Mouse (Mus musculus): ENCODE results near the gene Ints12.

Gene Ints12

DNA sequence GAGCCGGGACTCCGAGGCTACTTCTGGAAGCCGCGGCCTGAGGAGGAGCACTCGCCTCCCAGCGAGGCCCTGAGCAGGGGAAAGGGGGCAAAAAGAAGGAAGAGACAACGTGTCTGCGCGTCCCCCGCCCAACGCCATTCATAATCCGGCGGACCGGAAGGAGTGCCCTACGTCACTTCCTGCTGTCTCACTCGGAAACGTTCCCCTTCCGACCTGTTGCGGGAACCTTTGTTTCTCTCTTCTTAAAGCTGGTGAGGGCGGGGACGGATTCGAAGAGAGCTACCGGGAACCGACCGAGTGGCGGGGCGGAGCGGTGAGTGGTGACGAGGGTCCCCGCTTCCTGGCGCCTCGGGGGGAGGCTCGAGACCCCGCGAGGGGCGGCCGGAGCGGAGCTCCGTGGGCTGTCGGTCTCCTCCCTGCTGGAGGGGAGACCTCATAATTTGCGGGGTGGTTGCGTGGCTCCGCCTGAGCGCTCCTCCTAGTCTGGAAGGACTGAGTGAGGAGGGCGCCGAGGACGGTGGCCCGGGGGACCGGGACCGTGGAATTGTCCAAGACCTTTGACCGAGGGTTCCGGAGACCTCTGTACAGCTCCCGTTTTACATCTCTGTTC is at the start of gene Ints12, which contains the start of gene Gstcd:
Ints12 (plus strand) TSS at position 177 of the 610 bp plus-strand sequence.
Gstcd (minus strand) TSS at position 370 of the 610 bp plus-strand sequence.
- peak; percentile 94 to 96 for DNase-seq (ENCODE audit: low spot score in 2 of 2)

DNA sequence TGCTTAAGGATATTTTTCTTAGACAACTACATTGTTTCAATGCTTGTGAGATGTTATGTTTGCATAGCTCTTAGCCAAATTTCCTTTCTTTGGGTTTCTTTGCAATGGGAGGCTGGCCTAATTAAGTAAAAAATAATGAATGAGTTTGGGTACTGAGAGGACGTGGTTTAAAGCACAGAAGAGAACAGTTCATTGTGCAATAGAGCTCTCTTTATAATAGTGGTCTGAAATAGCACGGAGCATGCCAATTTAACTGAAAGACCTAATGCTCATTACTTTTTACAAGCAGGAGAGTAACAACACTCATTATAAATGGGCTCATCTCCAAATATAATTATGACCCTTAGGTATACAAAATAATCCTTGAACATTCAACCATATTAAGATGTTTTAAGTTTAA is 39.6 kb upstream of the Ints12 start:
- DNase-seq (ENCODE audit: low spot score in 2 of 2): no peak

DNA sequence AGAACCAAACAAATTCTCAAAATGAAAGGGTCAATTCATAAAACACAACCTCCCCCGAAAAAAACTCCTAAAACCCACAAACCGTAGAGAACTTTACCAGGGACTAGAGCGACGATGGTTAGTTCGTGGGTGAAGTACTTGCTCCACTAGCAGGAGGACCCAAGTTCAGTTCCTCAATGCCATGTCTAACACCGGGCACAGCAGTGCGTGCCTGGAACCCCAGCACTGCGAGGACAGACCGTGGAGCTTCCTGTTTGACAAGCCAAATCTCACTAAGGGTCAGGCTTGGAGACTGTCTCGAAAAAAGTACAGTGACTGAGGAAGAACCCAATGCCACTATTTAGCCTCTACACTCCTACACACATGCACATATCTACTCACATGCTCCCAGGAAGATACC is 16.1 kb upstream of the Ints12 start:
- no peak for DNase-seq (ENCODE audit: low spot score in 2 of 2)

DNA sequence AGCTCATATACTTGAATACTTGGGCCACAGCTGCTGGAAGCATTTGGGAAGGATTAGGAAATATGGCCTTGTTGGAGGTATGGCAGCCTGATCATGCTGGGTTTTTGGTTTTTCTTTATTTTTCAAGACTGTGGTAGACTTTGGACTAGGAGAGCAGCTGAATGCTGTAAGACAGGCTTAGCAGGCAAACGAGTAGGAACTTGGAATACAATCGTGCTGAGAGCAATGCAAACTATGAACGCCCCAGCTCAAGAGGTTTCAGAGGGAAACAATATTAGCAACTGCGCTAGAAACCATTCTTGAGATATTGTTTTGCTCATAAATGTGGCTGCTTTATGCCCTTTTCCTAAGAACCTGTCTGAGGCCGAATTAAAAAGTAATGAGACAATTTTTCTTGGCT is 8.9 kb upstream of the Ints12 start:
- DNase-seq (ENCODE audit: low spot score in 2 of 2): no peak

DNA sequence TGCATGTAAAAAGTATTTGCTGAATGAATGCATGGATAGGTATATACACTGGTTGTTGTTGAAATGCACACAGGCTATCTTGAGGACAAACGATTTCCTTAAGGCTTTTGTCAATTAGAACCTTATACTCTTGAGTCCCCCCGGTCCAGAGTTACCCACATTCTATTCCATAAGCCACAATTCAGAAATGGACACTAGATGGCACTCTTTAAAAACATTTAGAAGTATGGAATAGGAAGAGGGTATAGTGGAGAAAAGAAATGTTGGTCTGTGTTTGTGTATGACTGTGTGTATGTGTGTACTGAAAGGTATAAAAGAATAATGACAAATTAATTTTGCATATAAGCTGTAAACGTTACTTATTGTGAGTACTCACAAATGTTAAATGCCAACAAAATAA is 5.8 kb upstream of the Ints12 start:
- DNase-seq (ENCODE audit: low spot score in 2 of 2): no peak

DNA sequence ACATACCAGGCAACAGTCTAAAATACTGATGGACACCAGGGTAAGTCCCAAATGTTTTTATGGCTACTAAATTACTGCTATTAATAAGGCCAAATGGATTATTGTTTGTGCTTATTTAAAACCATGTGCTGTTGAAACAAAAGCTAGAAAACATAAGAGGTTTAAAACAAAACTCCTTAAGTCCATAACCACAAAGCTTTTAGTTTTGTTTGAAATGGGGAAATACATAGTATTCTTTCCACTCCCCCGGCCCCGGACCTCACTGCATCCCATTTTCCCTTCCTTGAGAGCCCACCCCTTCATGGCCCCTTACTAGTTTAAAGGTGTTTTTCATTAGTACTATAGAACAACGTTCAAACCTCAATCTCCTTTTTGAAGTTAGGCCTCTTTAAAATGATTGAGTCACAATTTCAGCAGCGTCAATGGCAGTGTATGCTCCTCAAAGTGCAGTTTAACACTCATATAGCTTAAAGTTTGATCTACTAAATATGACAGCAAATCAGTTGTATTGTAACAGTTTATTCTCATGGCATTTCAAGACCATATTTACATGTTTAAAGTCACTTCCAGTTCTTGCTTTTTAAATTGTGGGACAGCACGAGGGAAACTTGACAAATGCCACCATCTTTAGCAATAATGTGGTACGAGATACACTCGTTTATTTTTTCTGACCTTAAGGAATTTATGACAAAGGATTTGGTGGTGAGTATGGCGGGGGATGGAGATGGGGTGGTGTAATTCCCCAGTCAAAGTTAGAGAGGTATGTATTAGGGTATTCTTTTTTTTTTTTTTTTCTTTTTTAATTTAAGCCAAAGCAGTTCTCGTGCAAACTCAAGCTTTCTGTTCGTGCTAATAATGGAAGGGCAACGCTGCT is 1.2 kb upstream of the Ints12 start:
- DNase-seq (ENCODE audit: low spot score in 2 of 2): no peak

DNA sequence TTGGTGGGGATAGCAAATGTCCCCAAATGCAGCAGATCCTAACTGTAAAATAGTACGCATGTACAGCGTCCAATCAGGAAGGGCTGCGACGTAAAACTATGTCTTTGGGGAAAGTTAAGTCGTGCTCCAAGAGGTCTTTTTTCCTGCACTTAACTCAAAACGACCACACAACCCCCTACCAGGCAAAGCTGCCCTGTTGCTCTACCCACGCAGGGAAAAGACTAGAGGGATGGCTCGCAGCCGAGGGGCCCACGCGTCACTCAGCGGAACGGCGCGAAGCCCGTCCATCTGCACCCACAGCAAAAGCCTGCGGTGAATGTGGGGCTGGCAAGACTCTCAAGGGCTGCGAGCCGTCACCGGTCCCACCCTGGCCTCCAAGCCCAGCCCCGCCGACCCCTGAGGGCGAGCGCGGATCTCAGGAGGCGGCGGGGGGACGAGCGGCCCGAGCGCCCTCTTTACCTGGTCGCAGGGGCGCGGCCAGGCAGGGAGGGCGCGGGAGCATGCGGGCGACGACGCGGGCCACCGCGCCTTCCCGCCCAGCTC is 448 bp upstream of the Ints12 start:
- peak; percentile 72 to 73 for DNase-seq (ENCODE audit: low spot score in 2 of 2)

DNA sequence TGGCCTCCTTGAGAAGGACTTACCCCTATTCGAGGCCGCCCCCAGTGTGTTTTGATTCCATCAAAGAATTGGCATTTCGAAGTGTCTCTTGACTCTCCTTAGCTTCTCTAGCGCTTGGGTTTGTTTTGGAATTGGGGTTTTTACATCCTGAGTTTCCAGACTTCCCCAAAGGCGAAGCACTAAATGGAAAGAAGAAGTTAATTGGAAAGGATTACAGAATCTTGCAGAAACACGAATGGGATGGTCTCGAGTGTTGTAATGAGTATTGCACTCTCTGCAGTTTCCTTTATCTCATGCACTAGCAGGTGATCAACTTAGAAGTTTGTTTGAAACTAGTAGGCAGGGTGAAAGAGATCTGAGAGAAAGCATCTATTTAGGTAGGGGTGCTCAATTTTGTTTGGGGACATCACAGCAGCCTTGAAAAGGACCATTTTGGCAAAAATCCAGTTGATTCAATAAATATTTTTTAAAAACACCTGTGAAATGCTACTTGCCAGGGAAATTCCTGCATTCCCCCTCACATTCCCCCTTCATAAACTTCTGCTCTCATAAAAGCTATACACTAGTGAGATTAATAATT is 724 bp downstream of the Ints12 start:
- DNase-seq (ENCODE audit: low spot score in 2 of 2): no peak

DNA sequence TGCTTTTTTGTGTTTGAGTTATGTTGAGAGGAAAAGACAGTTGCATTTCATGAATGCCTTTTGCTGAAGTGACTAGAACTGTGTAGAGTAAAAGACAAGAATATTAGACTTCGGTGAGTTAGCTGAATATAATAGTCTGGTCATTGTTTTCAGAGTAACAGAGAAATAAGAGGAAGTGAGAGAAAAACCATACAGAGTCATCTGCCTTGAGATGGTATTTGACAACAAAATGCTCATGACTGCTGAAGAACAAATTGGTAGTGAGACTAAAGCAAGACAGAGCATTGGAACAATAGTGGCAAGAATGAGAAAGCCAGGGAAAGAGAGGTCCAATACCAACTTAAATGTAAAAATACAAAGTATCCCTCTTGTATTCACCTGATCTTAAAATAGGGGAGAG is 1.3 kb downstream of the Ints12 start:
- no peak for DNase-seq (ENCODE audit: low spot score in 2 of 2)

DNA sequence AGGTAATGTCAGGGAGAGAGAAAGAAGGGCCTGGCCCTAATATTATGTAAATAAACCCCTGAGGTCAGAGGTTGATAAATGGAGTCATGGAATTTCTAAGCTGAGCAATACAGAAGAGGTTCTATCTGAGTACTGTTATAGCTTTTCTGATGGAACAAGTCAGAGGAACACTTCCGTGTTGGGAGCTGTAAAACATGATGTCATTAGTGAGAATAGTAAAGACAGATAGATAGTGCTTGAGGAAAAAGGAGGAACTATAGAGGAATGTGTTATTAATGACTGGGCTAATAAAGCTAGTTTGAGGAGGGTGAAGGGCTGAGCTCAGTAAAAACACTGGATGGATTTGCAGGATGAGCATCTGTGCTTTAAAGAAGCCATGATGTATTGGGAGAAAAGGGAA is 2.7 kb downstream of the Ints12 start:
- no peak for DNase-seq (ENCODE audit: low spot score in 2 of 2)

DNA sequence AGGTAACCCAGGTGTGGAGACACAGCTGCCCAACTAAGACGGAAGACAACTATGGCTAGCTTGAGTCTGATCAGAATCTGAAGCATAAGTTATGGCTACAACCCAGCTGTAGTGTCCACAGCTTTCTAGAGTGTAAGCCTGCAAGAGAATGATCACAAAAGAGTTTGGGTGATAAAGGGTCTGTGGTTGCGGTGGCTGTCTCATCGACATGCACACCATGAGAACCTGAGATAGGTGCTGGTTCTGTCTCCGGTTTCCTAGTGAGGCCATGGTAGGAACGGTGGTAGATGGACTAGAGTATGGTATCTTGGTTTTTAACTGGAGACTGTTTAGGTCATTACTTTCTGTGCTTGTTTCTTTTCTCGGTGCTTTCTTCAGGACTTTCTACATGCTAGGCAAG is 6.3 kb downstream of the Ints12 start:
- DNase-seq (ENCODE audit: low spot score in 2 of 2): no peak

DNA sequence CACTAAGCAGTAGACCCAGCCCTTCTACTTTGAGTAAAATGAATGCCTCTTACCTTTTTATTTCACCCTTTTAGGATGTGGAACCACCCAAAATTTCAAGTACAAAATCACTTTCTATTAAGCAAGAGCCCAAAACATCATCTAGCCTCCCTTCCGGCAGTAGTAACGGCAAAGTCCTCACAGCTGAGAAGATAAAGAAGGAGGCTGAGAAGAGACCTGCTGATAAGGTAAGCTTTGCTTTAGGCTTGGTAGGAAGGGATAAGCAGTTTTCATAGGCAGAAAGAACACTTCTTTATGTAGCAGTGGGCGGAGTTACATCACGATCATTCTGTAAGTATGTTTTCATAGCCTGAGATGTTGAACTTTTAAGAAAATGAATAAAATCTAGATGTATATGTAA is 6.7 kb downstream of the Ints12 start:
- no peak for DNase-seq (ENCODE audit: low spot score in 2 of 2)

DNA sequence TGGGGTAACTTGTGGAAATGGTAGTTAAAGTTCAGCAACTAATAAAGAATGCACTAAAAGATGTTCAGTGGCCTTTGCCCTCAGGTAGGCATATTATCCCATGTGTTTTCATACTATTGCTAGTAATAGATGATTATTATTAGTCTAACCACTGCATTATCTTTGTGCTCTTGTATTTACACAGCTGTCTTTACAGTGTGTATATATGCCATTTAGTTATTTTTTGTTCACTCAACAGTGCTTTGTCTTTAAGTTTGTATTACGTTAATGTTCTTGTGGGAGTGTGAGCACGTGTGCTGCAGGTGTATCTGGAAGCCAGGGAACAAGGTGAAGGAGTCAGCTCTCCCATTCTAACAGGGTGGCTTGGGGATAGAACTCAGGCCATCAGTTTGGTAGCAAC is 7.3 kb downstream of the Ints12 start:
- DNase-seq (ENCODE audit: low spot score in 2 of 2): no peak

DNA sequence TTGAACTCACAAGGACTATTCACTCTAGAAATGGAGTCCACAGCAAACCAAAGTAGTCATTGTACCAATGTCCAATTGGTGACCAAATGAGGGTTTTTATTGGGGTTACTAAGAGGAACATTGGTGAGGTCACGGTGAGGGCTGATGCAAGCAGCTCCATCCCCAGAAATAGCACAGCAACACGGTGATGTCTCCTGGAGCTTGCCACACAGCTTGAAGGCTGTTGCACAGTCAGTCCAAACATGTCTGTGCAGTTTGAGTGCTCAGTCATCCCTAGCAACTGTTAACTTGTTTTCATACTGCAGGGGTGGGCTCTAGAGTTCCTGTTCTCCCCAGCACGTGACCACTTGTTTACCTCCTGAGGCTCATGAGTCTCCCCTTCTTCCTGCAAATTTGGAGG is 12.1 kb downstream of the Ints12 start:
- no peak for DNase-seq (ENCODE audit: low spot score in 2 of 2)

DNA sequence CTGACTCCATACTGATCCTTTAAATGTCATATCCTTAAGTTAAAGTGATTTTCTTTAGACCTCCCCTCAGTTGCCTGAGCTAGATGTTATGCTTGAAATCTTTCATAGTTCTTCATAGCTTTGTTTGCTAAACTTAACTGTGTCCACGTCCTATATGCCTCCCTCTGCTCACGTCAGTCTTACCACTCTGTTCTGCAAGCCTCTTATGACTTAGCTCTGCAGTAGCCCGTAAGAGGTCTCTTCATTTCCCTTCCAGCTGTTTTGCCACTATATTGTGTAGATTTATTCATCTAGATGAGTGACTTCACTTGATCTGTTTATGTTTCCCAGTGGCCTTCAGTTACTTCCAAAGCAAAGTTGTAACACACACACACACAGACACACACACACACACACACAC is 12.8 kb downstream of the Ints12 start:
- DNase-seq (ENCODE audit: low spot score in 2 of 2): no peak

DNA sequence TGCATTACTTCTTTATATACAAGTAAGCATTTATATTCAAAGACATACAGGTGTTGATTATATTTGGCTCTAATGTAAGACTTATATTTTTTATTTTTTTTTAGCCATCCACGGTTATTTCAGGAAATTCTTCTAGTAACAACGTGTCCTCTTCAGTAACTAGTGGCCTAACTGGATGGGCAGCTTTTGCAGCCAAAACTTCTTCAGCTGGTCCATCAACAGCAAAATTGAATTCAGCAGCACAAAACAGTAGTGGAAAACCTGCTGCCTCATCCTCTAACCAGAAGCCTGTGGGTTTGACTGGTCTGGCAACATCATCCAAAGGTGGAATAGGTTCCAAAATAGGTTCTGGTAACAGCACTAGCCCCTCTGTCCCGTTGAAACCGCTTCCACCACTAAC is 17.1 kb downstream of the Ints12 start:
- no peak for DNase-seq (ENCODE audit: low spot score in 2 of 2)

DNA sequence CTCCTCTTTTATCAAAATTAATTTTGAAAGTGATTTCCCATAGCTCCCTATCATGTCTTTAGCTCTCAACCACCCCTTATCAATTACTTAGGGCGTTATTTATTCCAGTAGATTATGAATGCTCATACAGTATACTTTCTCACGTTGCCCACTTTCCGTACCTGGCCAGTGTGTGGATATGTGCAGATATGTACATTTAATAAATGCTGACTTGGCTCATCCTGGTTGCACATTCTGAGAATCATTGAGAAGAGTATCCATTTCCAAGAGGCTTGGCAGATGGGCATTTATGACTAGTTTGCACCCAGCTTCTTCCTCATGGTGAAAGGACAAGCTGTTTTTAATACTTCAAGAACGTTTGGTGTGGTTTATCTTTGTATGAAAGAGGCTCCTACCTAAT is 18.2 kb downstream of the Ints12 start:
- no peak for DNase-seq (ENCODE audit: low spot score in 2 of 2)

DNA sequence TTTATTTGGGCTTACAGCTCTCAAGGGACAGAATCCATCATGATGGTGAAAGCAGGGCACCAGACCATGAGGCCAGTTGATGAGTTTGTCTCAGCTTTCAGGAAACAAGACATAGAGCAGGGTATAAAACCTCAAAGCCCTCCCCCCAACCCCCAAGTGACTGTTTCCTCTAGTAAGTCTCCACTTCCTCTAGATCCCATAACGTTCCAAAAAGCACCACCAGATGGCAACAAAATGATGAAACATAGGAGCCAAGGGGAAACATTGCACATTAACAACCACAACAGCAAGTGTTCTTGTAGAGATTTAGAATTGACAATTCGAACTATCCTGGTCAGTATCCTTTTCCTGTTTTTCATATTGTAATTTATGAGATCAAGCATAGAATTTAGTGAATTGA is 20.1 kb downstream of the Ints12 start:
- peak; percentile 31 to 58 for DNase-seq (ENCODE audit: low spot score in 2 of 2)

DNA sequence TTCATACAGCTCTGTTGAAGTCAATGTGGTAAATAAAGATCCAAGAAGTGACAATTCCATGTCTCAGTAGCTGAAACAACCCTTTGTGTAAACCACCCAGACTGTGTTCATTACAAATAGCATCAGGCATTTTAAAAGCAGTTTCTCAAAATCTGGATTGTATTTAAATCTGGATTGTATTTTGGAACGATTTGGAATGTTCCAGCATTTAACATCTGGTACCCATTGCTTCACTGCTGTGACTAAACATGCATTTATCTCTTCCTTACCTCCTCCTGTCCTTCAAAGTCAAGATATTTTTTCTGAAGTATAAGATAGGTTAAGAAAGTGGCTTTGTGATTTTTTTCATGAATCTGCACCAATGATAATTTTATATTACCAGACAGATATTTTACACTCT is 21.6 kb downstream of the Ints12 start:
- no peak for DNase-seq (ENCODE audit: low spot score in 2 of 2)

DNA sequence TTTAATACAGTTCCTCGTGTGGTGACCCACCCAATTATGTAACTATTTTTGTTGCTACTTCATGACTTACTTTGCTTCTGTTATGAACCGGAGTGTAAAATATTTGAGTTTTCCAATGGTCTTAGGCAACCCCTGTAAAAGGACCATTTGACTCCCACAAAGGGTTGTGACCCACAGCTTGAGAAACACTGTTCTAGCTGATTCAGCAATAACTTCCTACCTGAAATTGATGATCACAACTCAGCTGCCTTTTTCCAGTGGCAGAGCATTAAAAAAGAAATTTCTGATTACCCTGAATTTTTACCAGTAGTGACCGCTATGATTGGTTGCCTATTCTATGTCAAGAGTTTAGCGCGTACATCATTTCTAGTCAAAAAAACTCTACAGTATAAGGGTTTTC is 39.7 kb downstream of the Ints12 start:
- DNase-seq (ENCODE audit: low spot score in 2 of 2): no peak

DNA sequence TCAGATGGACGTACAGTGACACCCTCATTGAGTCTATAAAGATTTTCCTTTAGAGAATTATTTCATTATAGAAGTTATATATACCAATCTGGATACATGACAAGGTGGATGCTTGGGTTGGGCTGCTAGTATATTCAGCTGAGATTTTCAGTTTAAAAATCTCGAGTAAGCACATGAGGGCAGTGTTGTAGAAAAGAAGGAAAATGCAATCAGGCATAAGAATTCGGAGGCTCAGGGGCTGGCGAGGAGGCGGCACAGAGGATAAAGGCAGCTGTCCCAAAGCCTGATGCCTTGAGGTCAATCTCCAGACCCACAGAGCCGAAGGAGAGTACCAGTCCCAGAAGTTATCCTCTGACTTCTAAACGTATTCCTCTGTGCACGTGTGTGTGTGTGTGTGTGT is 41.0 kb downstream of the Ints12 start:
- DNase-seq (ENCODE audit: low spot score in 2 of 2): peak in 1 of 2 experiments; percentile 9

DNA sequence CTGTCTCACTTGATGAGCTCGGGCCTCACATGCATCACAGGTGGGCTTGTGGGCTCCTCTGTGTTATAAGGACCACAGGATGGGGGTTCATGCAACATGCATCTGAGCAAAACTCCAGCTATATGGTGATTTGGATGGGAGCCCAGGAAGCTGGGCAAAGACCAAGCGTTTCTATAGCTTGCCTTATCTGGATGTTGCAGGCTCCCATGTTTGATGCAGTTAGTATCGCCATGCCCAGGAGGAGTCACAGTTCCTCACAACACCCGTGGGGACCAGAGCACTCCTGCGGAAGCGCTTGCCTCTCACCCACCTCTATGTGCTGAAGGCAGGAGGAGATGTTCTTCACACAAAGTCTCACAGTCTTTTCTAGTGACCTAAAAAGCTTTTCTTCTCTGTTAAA is 50.2 kb downstream of the Ints12 start:
- no peak for DNase-seq (ENCODE audit: low spot score in 2 of 2)

All from right cerebral cortex, adult 2 months (tissue).